Comparison of ENCODE assay signal across 32 mouse cellular contexts in genomic region chr1:82260055-82260454, GRCm38 (mm10). TPM values are rescaled to one million over a fixed set of nuclear protein-coding genes. Genes with fewer than 3 reads are reported as not detected.
DNase-seq lines count a peak whose midpoint lies in the region; ATAC-seq and TF ChIP-seq lines count a peak whose summit lies in the region.
"Had no signal": no experiment of that assay in that cellular context is flagged by ENCODE, and none has a peak within 500 bp of the region (broad histone marks: within the 10 kb centered on the region; RNA-seq: fewer than 3 reads in every experiment).

No protein-coding gene starts in this region.

- H3K4me3 ChIP-seq in forebrain, embryonic 13.5 days: no peak overlapping the region
- no peak overlapping the region for H3K4me3 ChIP-seq in forebrain, postnatal 0 days (ENCODE audit: low read depth, low read length)
- no peak overlapping the region for H3K4me3 ChIP-seq in hindbrain, postnatal 0 days (ENCODE audit: low read length)
- H3K4me3 ChIP-seq in hindbrain, embryonic 12.5 days: no peak overlapping the region
- H3K4me3 ChIP-seq in brown adipose tissue, adult 24 weeks (ENCODE audit: insufficient read depth, low read depth, low read length): no peak overlapping the region
- H3K4me3 ChIP-seq: embryonic facial prominence, embryonic 12.5 days; embryonic facial prominence, embryonic 15.5 days; erythroblast, embryonic 14.5 days; forebrain, embryonic 15.5 days; heart, adult 2 months; hindbrain, embryonic 13.5 days had no signal

- H3K27ac ChIP-seq in forebrain, embryonic 13.5 days: peak overlapping the region; percentile 74; the same call in 1 of the 2 replicates
- no peak overlapping the region for H3K27ac ChIP-seq in forebrain, postnatal 0 days (ENCODE audit: low read depth, low read length)
- H3K27ac ChIP-seq in hindbrain, postnatal 0 days: no peak overlapping the region
- H3K27ac ChIP-seq in hindbrain, embryonic 12.5 days: no peak overlapping the region
- 0 out of 2 replicates have a peak overlapping the region, but pooled peaks have one; percentile 1 for H3K27ac ChIP-seq in brown adipose tissue, adult 24 weeks (replicated peaks; ENCODE audit: low read depth, low read length)
- H3K27ac ChIP-seq: embryonic facial prominence, embryonic 12.5 days; hindbrain, embryonic 13.5 days had no signal

- no peaks in the 10 kb centered on the region for H3K27me3 ChIP-seq in forebrain, embryonic 13.5 days
- H3K27me3 ChIP-seq in forebrain, postnatal 0 days (ENCODE audit: insufficient read depth, low read length): no peaks in the 10 kb centered on the region
- no peaks in the 10 kb centered on the region for H3K27me3 ChIP-seq in hindbrain, postnatal 0 days (ENCODE audit: insufficient read depth, low read length)
- H3K27me3 ChIP-seq in hindbrain, embryonic 12.5 days: no peaks in the 10 kb centered on the region
- H3K27me3 ChIP-seq: embryonic facial prominence, embryonic 12.5 days; embryonic facial prominence, embryonic 15.5 days; forebrain, embryonic 15.5 days; hindbrain, embryonic 13.5 days; Patski had no signal

- no peak for ATAC-seq in forebrain, embryonic 13.5 days
- no peak for ATAC-seq in forebrain, postnatal 0 days
- peak; percentile 73 for ATAC-seq in hindbrain, postnatal 0 days
- no peak for ATAC-seq in hindbrain, embryonic 12.5 days (ENCODE audit: low FRiP score)
- ATAC-seq: forebrain, embryonic 15.5 days; hindbrain, embryonic 16.5 days; inflammation-experienced regulatory T-cells, adult 6 months; intestine, embryonic 16.5 days; Patski had no signal

- no peak overlapping the region for H3K9ac ChIP-seq in forebrain, embryonic 13.5 days
- H3K9ac ChIP-seq in forebrain, postnatal 0 days: no peak overlapping the region
- H3K9ac ChIP-seq in hindbrain, postnatal 0 days (replicated peaks; ENCODE audit: low read length): no peak overlapping the region
- H3K9ac ChIP-seq in hindbrain, embryonic 12.5 days: no peak overlapping the region
- H3K9ac ChIP-seq: embryonic facial prominence, embryonic 12.5 days; embryonic facial prominence, embryonic 15.5 days; forebrain, embryonic 15.5 days; hindbrain, embryonic 13.5 days had no signal

- no peak for DNase-seq in forebrain, postnatal 0 days
- peak; percentile 12 for DNase-seq in hindbrain, postnatal 0 days (ENCODE audit: low spot score)
- DNase-seq in Muller cell, postnatal 12 days (ENCODE audit: inconsistent ontology term): peak; percentile 40
- DNase-seq in cerebellum, postnatal 25 days: no peak
- no peak for DNase-seq in frontal cortex, postnatal 25 days (ENCODE audit: low spot score in 2 of 2)
- DNase-seq: adrenal gland, adult 2 months; adrenal gland, postnatal 14 days; cerebellum, adult 18-20 months; cerebellum, adult 9-10 months; cerebellum, postnatal 14 days; gastrocnemius, postnatal 36 days; heart, adult 2 months; kidney, adult 18-20 months had no signal

- 15% methylated on average over 3 of the region's 3 CpGs for WGBS in forebrain, embryonic 13.5 days
- 21% methylated on average over 3 of the region's 3 CpGs for WGBS in forebrain, postnatal 0 days
- 45% methylated on average over 3 of the region's 3 CpGs for WGBS in hindbrain, postnatal 0 days
- 75% methylated on average over 3 of the region's 3 CpGs for WGBS in hindbrain, embryonic 12.5 days

- peaks cover 43% of the 10 kb centered on the region for H3K4me1 ChIP-seq in forebrain, embryonic 13.5 days
- 0 out of 2 replicates have a peak, but pooled peaks cover 5% of the 10 kb centered on the region for H3K4me1 ChIP-seq in forebrain, postnatal 0 days (ENCODE audit: insufficient read depth)
- H3K4me1 ChIP-seq in hindbrain, postnatal 0 days (ENCODE audit: insufficient read depth, low read length): no peaks in the 10 kb centered on the region; the same call in 1 of the 2 replicates
- H3K4me1 ChIP-seq in hindbrain, embryonic 12.5 days: peaks cover 8% of the 10 kb centered on the region
- no peaks in the 10 kb centered on the region for H3K4me1 ChIP-seq in brown adipose tissue, adult 24 weeks (ENCODE audit: control insufficient read depth, insufficient read depth, insufficient read length, low read length)

- no peak overlapping the region for H3K4me2 ChIP-seq in forebrain, embryonic 13.5 days
- H3K4me2 ChIP-seq in forebrain, postnatal 0 days (ENCODE audit: low read depth): no peak overlapping the region
- H3K4me2 ChIP-seq in hindbrain, postnatal 0 days (ENCODE audit: low read depth, low read length): no peak overlapping the region
- H3K4me2 ChIP-seq in hindbrain, embryonic 12.5 days (replicated peaks): no peak overlapping the region
- H3K4me2 ChIP-seq: embryonic facial prominence, embryonic 12.5 days; embryonic facial prominence, embryonic 15.5 days; forebrain, embryonic 15.5 days; heart, embryonic 11.5 days; hindbrain, embryonic 13.5 days had no signal

- no peak for TF ChIP-seq CTCF in forebrain, postnatal 0 days (IDR thresholded peaks at IDR 0.05; ENCODE audit: low read depth)
- TF ChIP-seq CTCF in hindbrain, postnatal 0 days (IDR thresholded peaks at IDR 0.05; ENCODE audit: low read depth): no peak

- H3K9me3 ChIP-seq in forebrain, embryonic 13.5 days (replicated peaks): no peaks in the 10 kb centered on the region
- no peaks in the 10 kb centered on the region for H3K9me3 ChIP-seq in forebrain, postnatal 0 days (ENCODE audit: low read length)
- no peaks in the 10 kb centered on the region for H3K9me3 ChIP-seq in hindbrain, postnatal 0 days (ENCODE audit: low read length)
- H3K9me3 ChIP-seq in hindbrain, embryonic 12.5 days (replicated peaks): no peaks in the 10 kb centered on the region
- H3K9me3 ChIP-seq: embryonic facial prominence, embryonic 12.5 days; embryonic facial prominence, embryonic 15.5 days; forebrain, embryonic 15.5 days; hindbrain, embryonic 13.5 days had no signal

- 0 out of 2 replicates have a peak, but pooled peaks cover 6% of the 10 kb centered on the region for H3K36me3 ChIP-seq in forebrain, embryonic 13.5 days (ENCODE audit: poor library complexity, severe bottlenecking)
- H3K36me3 ChIP-seq in forebrain, postnatal 0 days (ENCODE audit: insufficient read depth): no peaks in the 10 kb centered on the region
- no peaks in the 10 kb centered on the region for H3K36me3 ChIP-seq in hindbrain, postnatal 0 days (ENCODE audit: insufficient read depth, low read length)
- no peaks in the 10 kb centered on the region for H3K36me3 ChIP-seq in hindbrain, embryonic 12.5 days
- H3K36me3 ChIP-seq: embryonic facial prominence, embryonic 12.5 days; forebrain, embryonic 15.5 days; hindbrain, embryonic 13.5 days had no signal

RNA-seq across cellular contexts. Expression of gene Gm9747, which starts 27.1 kb away (rescaled TPM):
- polyA plus RNA-seq in forebrain, embryonic 13.5 days (2015; fragmentation: Nextera tagmentation; extraction: Ambion mirVana): 25.9 and 31.3 TPM in 2 replicates
- total RNA-seq in forebrain, postnatal 0 days (2014; rRNA removed): not detected in 2 replicates
- 9.6 and 14.8 TPM in 2 replicates for polyA plus RNA-seq in forebrain, postnatal 0 days (2015; fragmentation: Nextera tagmentation; extraction: Ambion mirVana)
- not detected in 2 replicates for total RNA-seq in hindbrain, postnatal 0 days (2014; rRNA removed)
- polyA plus RNA-seq in hindbrain, postnatal 0 days (2015; fragmentation: Nextera tagmentation; extraction: Ambion mirVana): 17.5 and 17.7 TPM in 2 replicates
- 37.5 and 37.6 TPM in 2 replicates for polyA plus RNA-seq in hindbrain, embryonic 12.5 days (2016; fragmentation: Nextera tagmentation; extraction: Ambion mirVana)
- not detected in 2 replicates for polyA plus RNA-seq in brown adipose tissue, adult 24 weeks (2012; ENCODE audit: insufficient read depth, insufficient read length, missing spikeins)
- total RNA-seq: adrenal gland, adult 2 months; adrenal gland, postnatal 14 days; adrenal gland, postnatal 4 days; common myeloid progenitor, adult 5-6 weeks; gastrocnemius, adult 8-10 months; gastrocnemius, postnatal 36 days; granulocyte monocyte progenitor cell, adult 5-6 weeks; heart, adult 2 months; heart, postnatal 25 days; hematopoietic stem cell, adult 5-6 weeks had no signal
- polyA plus RNA-seq: adrenal gland, adult 2 months; erythroblast, embryonic 14.5 days; inflammation-experienced regulatory T-cells, adult 6 months had no signal

RNA-seq across cellular contexts. Expression of gene Irs1, which starts 31.2 kb away (rescaled TPM):
- 9.0 and 10.7 TPM in 2 replicates for polyA plus RNA-seq in forebrain, embryonic 13.5 days (2015; fragmentation: Nextera tagmentation; extraction: Ambion mirVana)
- 32.7 and 45.3 TPM in 2 replicates for total RNA-seq in forebrain, postnatal 0 days (2014; rRNA removed)
- 3.0 and 4.4 TPM in 2 replicates for polyA plus RNA-seq in forebrain, postnatal 0 days (2015; fragmentation: Nextera tagmentation; extraction: Ambion mirVana)
- 66.7 and 67.2 TPM in 2 replicates for total RNA-seq in hindbrain, postnatal 0 days (2014; rRNA removed)
- 5.9 and 6.3 TPM in 2 replicates for polyA plus RNA-seq in hindbrain, postnatal 0 days (2015; fragmentation: Nextera tagmentation; extraction: Ambion mirVana)
- 17.8 and 18.2 TPM in 2 replicates for polyA plus RNA-seq in hindbrain, embryonic 12.5 days (2016; fragmentation: Nextera tagmentation; extraction: Ambion mirVana)
- 10.1 and 11.7 TPM in 2 replicates for polyA plus RNA-seq in brown adipose tissue, adult 24 weeks (2012; ENCODE audit: insufficient read depth, insufficient read length, missing spikeins)
- total RNA-seq: common myeloid progenitor, adult 5-6 weeks; granulocyte monocyte progenitor cell, adult 5-6 weeks had no signal
- polyA plus RNA-seq: inflammation-experienced regulatory T-cells, adult 6 months had no signal

RNA-seq across cellular contexts. Expression of gene Rhbdd1, which starts 56.2 kb away (rescaled TPM):
- polyA plus RNA-seq in forebrain, embryonic 13.5 days (2015; fragmentation: Nextera tagmentation; extraction: Ambion mirVana): 5.7 and 6.3 TPM in 2 replicates
- total RNA-seq in forebrain, postnatal 0 days (2014; rRNA removed): 4.7 and 5.3 TPM in 2 replicates
- polyA plus RNA-seq in forebrain, postnatal 0 days (2015; fragmentation: Nextera tagmentation; extraction: Ambion mirVana): 1.7 and 2.2 TPM in 2 replicates
- 3.8 and 5.1 TPM in 2 replicates for total RNA-seq in hindbrain, postnatal 0 days (2014; rRNA removed)
- polyA plus RNA-seq in hindbrain, postnatal 0 days (2015; fragmentation: Nextera tagmentation; extraction: Ambion mirVana): 2.7 and 3.2 TPM in 2 replicates
- 7.2 and 7.9 TPM in 2 replicates for polyA plus RNA-seq in hindbrain, embryonic 12.5 days (2016; fragmentation: Nextera tagmentation; extraction: Ambion mirVana)
- 8.2 and 11.5 TPM in 2 replicates for polyA plus RNA-seq in brown adipose tissue, adult 24 weeks (2012; ENCODE audit: insufficient read depth, insufficient read length, missing spikeins)

Comparison
In these comparisons a context has a peak if more than half of its experiments do, and no peak if none do; other contexts are left out.
1. H3K27ac ChIP-seq: peak in forebrain, embryonic 13.5 days (single experiment) and brown adipose tissue, adult 24 weeks (single experiment); none in forebrain, postnatal 0 days (single experiment), hindbrain, postnatal 0 days (single experiment) and hindbrain, embryonic 12.5 days (single experiment).
2. DNase-seq: peak in hindbrain, postnatal 0 days (single experiment) and Muller cell, postnatal 12 days (single experiment); none in forebrain, postnatal 0 days (single experiment), cerebellum, postnatal 25 days (0 of 2) and frontal cortex, postnatal 25 days (0 of 2).
3. RNA of gene Gm9747, which starts 27.1 kb away (polyA plus RNA-seq): 37.5 to 37.6 TPM in hindbrain, embryonic 12.5 days, 25.9 to 31.3 TPM in forebrain, embryonic 13.5 days, 17.5 to 17.7 TPM in hindbrain, postnatal 0 days and 9.6 to 14.8 TPM in forebrain, postnatal 0 days; not detected in brown adipose tissue, adult 24 weeks; every median in the first group is over 10 times any median in the second.